ENCODE assay signal across 28 mouse cellular contexts in the genomic region with DNA sequence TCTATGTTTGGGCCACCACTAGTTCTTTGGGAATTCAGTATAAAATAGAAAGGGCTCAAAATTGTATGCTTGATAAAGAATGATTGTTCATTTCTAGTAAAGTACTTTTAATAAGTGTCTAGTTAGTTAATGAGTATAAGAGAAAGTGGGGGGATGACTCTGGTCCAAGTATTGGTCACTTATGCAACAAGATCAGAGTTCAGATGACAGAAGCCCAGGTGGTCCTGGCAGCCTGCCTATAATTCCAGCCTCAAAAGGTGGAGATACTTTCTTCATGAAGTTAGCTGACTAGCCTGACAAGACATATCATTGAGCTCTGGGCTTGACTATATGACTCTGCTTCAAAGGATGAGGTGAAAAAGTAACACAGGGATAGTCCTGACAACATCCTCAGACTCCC. TPM values are rescaled to one million over a fixed set of nuclear protein-coding genes. Genes with fewer than 3 reads are reported as not detected.
A peak's percentile ranks its signal among the peaks of the same experiment; 100 is the strongest.
DNase-seq lines count a peak whose midpoint lies in the region; ATAC-seq and TF ChIP-seq lines count a peak whose summit lies in the region.
"Had no signal": no experiment of that assay in that cellular context is flagged by ENCODE, and none has a peak within 500 bp of the region (broad histone marks: within the 10 kb centered on the region; RNA-seq: fewer than 3 reads in every experiment).

No protein-coding gene starts in this region.

- no peak overlapping the region for H3K4me2 ChIP-seq in liver, embryonic 12.5 days
- H3K4me2 ChIP-seq in kidney, embryonic 16.5 days (replicated peaks; ENCODE audit: low read depth, low read length), result no peak overlapping the region
- no peak overlapping the region for H3K4me2 ChIP-seq in liver, postnatal 0 days (ENCODE audit: low read depth, low read length)
- H3K4me2 ChIP-seq: embryonic facial prominence, embryonic 12.5 days; heart, embryonic 12.5 days; hindbrain, embryonic 14.5 days; limb, embryonic 15.5 days; midbrain, embryonic 13.5 days had no signal

- H3K9me3 ChIP-seq in liver, embryonic 12.5 days (replicated peaks), result no peaks in the 10 kb centered on the region
- H3K9me3 ChIP-seq in kidney, embryonic 16.5 days (ENCODE audit: low read length), result no peaks in the 10 kb centered on the region
- no peaks in the 10 kb centered on the region for H3K9me3 ChIP-seq in liver, postnatal 0 days (ENCODE audit: low read length)
- H3K9me3 ChIP-seq: embryonic facial prominence, embryonic 12.5 days; G1E; heart, embryonic 12.5 days; limb, embryonic 10.5 days; limb, embryonic 15.5 days; midbrain, embryonic 13.5 days had no signal

- DNase-seq in liver, result peak; percentile 21
- DNase-seq in kidney, postnatal 36 days, result peak; percentile 90 to 91
- peak; percentile 68 for DNase-seq in liver, postnatal 0 days
- DNase-seq in cerebellum, postnatal 4 days (ENCODE audit: low spot score in 2 of 2), result no peak
- DNase-seq in lung, adult 18-20 months, result no peak
- no peak for DNase-seq in ovary, postnatal 14 days (ENCODE audit: low spot score)
- DNase-seq: adrenal gland, postnatal 10 days; cerebellum, adult 9-10 months; cerebellum, postnatal 36 days; embryo, embryonic 11 days; gastrocnemius, postnatal 25 days; heart, adult 18-20 months; heart, postnatal 4 days; right cerebral cortex, postnatal 25 days; spleen, adult 18-20 months; thymus, postnatal 14 days had no signal

- TF ChIP-seq CTCF in liver, postnatal 0 days (IDR thresholded peaks at IDR 0.05; ENCODE audit: low read depth), result no peak

- TF ChIP-seq EP300 in liver, postnatal 0 days (IDR thresholded peaks at IDR 0.05; ENCODE audit: low read depth), result peak; percentile 20; the same call in 1 of the 2 replicates

- H3K27me3 ChIP-seq in liver, embryonic 12.5 days (replicated peaks), result no peaks in the 10 kb centered on the region
- H3K27me3 ChIP-seq in kidney, embryonic 16.5 days (ENCODE audit: insufficient read depth, low read length), result no peaks in the 10 kb centered on the region
- H3K27me3 ChIP-seq in liver, postnatal 0 days (ENCODE audit: insufficient read depth, low read length), result no peaks in the 10 kb centered on the region
- H3K27me3 ChIP-seq: embryonic facial prominence, embryonic 12.5 days; heart, embryonic 12.5 days; limb, embryonic 15.5 days; midbrain, embryonic 13.5 days had no signal

- H3K27ac ChIP-seq in liver, embryonic 12.5 days, result no peak overlapping the region
- peak overlapping the region; percentile 51; the same call in 1 of the 2 replicates for H3K27ac ChIP-seq in kidney, embryonic 16.5 days (ENCODE audit: low read length)
- no peak overlapping the region for H3K27ac ChIP-seq in liver, postnatal 0 days (ENCODE audit: low read depth)
- H3K27ac ChIP-seq: embryonic facial prominence, embryonic 12.5 days; hindbrain, embryonic 14.5 days; limb, embryonic 10.5 days; limb, embryonic 15.5 days; macrophage; midbrain, embryonic 13.5 days had no signal

- H3K36me3 ChIP-seq in liver, embryonic 12.5 days, result no peaks in the 10 kb centered on the region
- no peaks in the 10 kb centered on the region for H3K36me3 ChIP-seq in kidney, embryonic 16.5 days (ENCODE audit: insufficient read depth, low read length)
- H3K36me3 ChIP-seq in liver, postnatal 0 days (replicated peaks; ENCODE audit: insufficient read depth, low read length), result no peaks in the 10 kb centered on the region
- H3K36me3 ChIP-seq: embryonic facial prominence, embryonic 12.5 days; G1E; heart, embryonic 12.5 days; limb, embryonic 10.5 days; limb, embryonic 15.5 days; midbrain, embryonic 13.5 days had no signal

- H3K9ac ChIP-seq in liver, embryonic 12.5 days, result no peak overlapping the region
- no peak overlapping the region for H3K9ac ChIP-seq in kidney, embryonic 16.5 days (replicated peaks; ENCODE audit: low read length)
- no peak overlapping the region for H3K9ac ChIP-seq in liver, postnatal 0 days (replicated peaks)
- H3K9ac ChIP-seq: embryonic facial prominence, embryonic 12.5 days; heart, embryonic 12.5 days; hindbrain, embryonic 14.5 days; limb, embryonic 15.5 days; midbrain, embryonic 13.5 days had no signal

- ATAC-seq in liver, embryonic 12.5 days, result no peak
- ATAC-seq in kidney, embryonic 16.5 days (ENCODE audit: low FRiP score, low TSS enrichment), result peak; percentile 46; the same call in 1 of the 2 replicates
- peak; percentile 75 for ATAC-seq in liver, postnatal 0 days
- ATAC-seq: forebrain, embryonic 14.5 days; intestine, postnatal 0 days; midbrain, embryonic 13.5 days had no signal

- H3K4me1 ChIP-seq in liver, embryonic 12.5 days, result no peaks in the 10 kb centered on the region
- no peaks in the 10 kb centered on the region for H3K4me1 ChIP-seq in kidney, embryonic 16.5 days (ENCODE audit: insufficient read depth, low read length)
- no peaks in the 10 kb centered on the region for H3K4me1 ChIP-seq in liver, postnatal 0 days (ENCODE audit: insufficient read depth)
- H3K4me1 ChIP-seq: embryonic facial prominence, embryonic 12.5 days; heart, embryonic 12.5 days; limb, embryonic 10.5 days; limb, embryonic 15.5 days; midbrain, embryonic 13.5 days had no signal

- no peak overlapping the region for H3K4me3 ChIP-seq in liver, embryonic 12.5 days
- no peak overlapping the region for H3K4me3 ChIP-seq in kidney, embryonic 16.5 days (ENCODE audit: low read length)
- H3K4me3 ChIP-seq in liver, postnatal 0 days (ENCODE audit: low read depth, low read length), result no peak overlapping the region
- H3K4me3 ChIP-seq: embryonic facial prominence, embryonic 12.5 days; heart, embryonic 12.5 days; limb, embryonic 10.5 days; limb, embryonic 15.5 days; midbrain, embryonic 13.5 days had no signal

RNA-seq across cellular contexts. Expression of gene Pter, which starts 57.3 kb away (rescaled TPM):
- polyA plus RNA-seq in liver, embryonic 12.5 days (2016; fragmentation: Nextera tagmentation; extraction: Ambion mirVana), result 27.7 and 28.9 TPM in 2 replicates
- polyA plus RNA-seq in kidney, embryonic 16.5 days (2015; fragmentation: Nextera tagmentation; extraction: Ambion mirVana), result 73.7 and 75.5 TPM in 2 replicates
- polyA plus RNA-seq in liver, postnatal 0 days (2015; fragmentation: Nextera tagmentation; extraction: Ambion mirVana), result 60.5 and 64.3 TPM in 2 replicates

Comparison
In these comparisons a context has a peak if more than half of its experiments do, and no peak if none do; other contexts are left out.
1. DNase-seq: peak in liver (single experiment), kidney, postnatal 36 days (2 of 2) and liver, postnatal 0 days (single experiment); none in cerebellum, postnatal 4 days (0 of 2), lung, adult 18-20 months (0 of 2) and ovary, postnatal 14 days (single experiment).